Mouse (Mus musculus) stomach, embryonic 16.5 days (tissue): ENCODE data around the gene Togaram2. TPM values are rescaled to one million over a fixed set of nuclear protein-coding genes. Genes with fewer than 3 reads are reported as not detected.

Experiments used
- ATAC-seq: fragments of 200-750 bp; cut with Nextera tagmentation; 2 replicates; pipeline ENCODE4 v1.8.0; 2017; ENCODE audit warnings: moderate number of reproducible peaks, moderate TSS enrichment; ENCODE audit not compliant: insufficient read depth, low FRiP score
- H3K27ac ChIP-seq: fragments of 300-500 bp; sonication (generic); 2 replicates; pipeline ENCODE4 v1.5.1; 2014; ENCODE audit warnings: low read length
- H3K27me3 ChIP-seq: fragments of 300-500 bp; sonication (generic); 2 replicates; pipeline ENCODE4 v1.6.1; 2014; ENCODE audit warnings: low read length, control low read depth, mixed read lengths; ENCODE audit not compliant: control insufficient read depth, insufficient read depth
- H3K36me3 ChIP-seq: fragments of 300-500 bp; sonication (generic); 2 replicates; pipeline ENCODE4 v1.6.1; 2014; ENCODE audit warnings: low read length; ENCODE audit not compliant: control insufficient read depth, insufficient read depth
- H3K4me1 ChIP-seq: fragments of 300-500 bp; sonication (generic); 2 replicates; pipeline ENCODE4 v1.6.1; 2014; ENCODE audit warnings: low read length, control low read depth, mixed read lengths; ENCODE audit not compliant: control insufficient read depth, insufficient read depth
- H3K4me2 ChIP-seq: fragments of 300-500 bp; sonication (generic); 2 replicates; pipeline ENCODE4 v1.6.1; 2014; ENCODE audit warnings: low read depth, low read length, mixed read lengths
- H3K4me3 ChIP-seq: fragments of 300-500 bp; sonication (generic); replicated peaks from 2 replicates; pipeline ENCODE4 v1.5.1; 2014; ENCODE audit warnings: mild to moderate bottlenecking, low read length
- H3K9ac ChIP-seq: fragments of 300-500 bp; sonication (generic); 2 replicates; pipeline ENCODE4 v1.6.1; 2014; ENCODE audit warnings: low read length
- H3K9me3 ChIP-seq: fragments of 300-500 bp; sonication (generic); replicated peaks from 2 replicates; pipeline ENCODE4 v1.6.1; 2016; ENCODE audit warnings: low read length, control low read depth; ENCODE audit not compliant: control insufficient read depth
- WGBS: fragments of 180-500 bp; shearing (Covaris S2); extraction: QIAGEN DNeasy Blood & Tissue Kit; methylation state at CpG from one replicate; pipeline ENCODE4 v1.1.7; 2014; 5-methylcytosine and 5-hydroxymethylcytosine counted together
- polyA plus RNA-seq: library from polyadenylated mRNA; unstranded; fragments of >200 nt; fragmentation: Nextera tagmentation; extraction: Ambion mirVana; gene quantifications from 2 replicates; pipeline ENCODE4 v1.2.1, GENCODE M21; 2015

Gene Togaram2
- polyA plus RNA-seq, 1 experiment from 2014 or later: 0.75 TPM

DNA sequence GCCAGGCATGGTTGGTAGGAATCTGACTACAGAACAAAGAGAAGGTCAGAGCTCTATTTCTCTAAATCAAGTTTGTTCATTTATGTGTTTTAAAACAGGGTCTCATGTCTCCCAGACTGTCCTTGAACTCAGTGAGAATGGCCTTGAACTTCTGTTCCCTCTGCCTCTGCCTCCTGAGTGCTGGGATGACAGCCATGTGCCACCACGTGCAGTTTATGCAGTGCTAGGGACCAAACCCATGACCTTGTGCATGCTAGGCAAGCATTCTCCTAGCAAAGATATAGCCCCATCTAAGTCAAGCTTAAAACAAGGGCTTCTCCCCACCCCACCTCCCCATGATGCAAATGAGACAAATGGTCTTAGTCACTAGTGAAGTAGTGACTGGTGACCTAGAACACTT lies 32.1 kb downstream of the Togaram2 start:
- H3K9me3 ChIP-seq: no peaks in the 10 kb centered on the region; the same call in 1 of the 2 replicates
- no peaks in the 10 kb centered on the region; the same call in 1 of the 2 replicates for H3K4me1 ChIP-seq
- no peak overlapping the region for H3K9ac ChIP-seq
- no peaks in the 10 kb centered on the region for H3K36me3 ChIP-seq
- H3K27ac ChIP-seq: no peak overlapping the region
- H3K4me3 ChIP-seq: no peak overlapping the region
- ATAC-seq: no peak
- no peak overlapping the region for H3K4me2 ChIP-seq
- H3K27me3 ChIP-seq: no peaks in the 10 kb centered on the region
- WGBS: 68% methylated on average over 1 of the region's 1 CpGs

- WGBS: 58% methylated on average over 14 of the region's 14 CpGs
- Histone ChIP-seq H3K27ac (no peak overlapping the region), H3K9me3 (no peaks in the 10 kb centered on the region; the same call in 1 of the 2 replicates), H3K4me2 (no peak overlapping the region), H3K36me3 (no peaks in the 10 kb centered on the region), H3K9ac (no peak overlapping the region), H3K4me3 (no peak overlapping the region), H3K27me3 (no peaks in the 10 kb centered on the region), H3K4me1 (no peaks in the 10 kb centered on the region; the same call in 1 of the 2 replicates)
- peak; percentile 68 for ATAC-seq
Measured at GRCm38 (mm10) chr17:71705550-71706480, 32.8 kb downstream of the Togaram2 start.

- no peaks in the 10 kb centered on the region for H3K27me3 ChIP-seq
- no peaks in the 10 kb centered on the region; the same call in 1 of the 2 replicates for H3K4me1 ChIP-seq
- 60% methylated on average over 4 of the region's 4 CpGs for WGBS
- H3K4me2 ChIP-seq: no peak overlapping the region
- no peaks in the 10 kb centered on the region; the same call in 1 of the 2 replicates for H3K9me3 ChIP-seq
- H3K9ac ChIP-seq: no peak overlapping the region
- H3K4me3 ChIP-seq: no peak overlapping the region
- no peak for ATAC-seq
- no peaks in the 10 kb centered on the region for H3K36me3 ChIP-seq
- no peak overlapping the region for H3K27ac ChIP-seq
Measured at GRCm38 (mm10) chr17:71707715-71708114, 34.7 kb downstream of the Togaram2 start.

DNA sequence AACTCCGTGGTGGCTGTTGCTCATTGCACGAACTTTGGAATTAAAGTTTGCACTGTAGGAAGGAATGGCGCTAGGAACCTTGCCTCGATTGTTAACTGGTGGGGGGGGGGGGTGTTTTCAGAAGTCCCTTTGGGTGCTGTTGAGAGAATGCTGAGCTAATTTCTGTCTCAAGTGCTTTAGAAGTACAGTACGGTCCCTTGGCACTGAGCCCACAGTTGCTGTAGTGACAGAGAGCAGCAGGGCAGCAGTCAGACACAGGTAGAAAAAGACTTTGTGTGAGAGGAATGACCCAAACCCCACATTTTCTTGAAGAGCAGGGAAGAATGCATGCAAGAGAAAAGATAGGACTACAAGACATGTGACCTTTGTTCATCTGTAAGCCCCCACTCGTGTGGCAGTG lies 39.2 kb downstream of the Togaram2 start:
- H3K27ac ChIP-seq: no peak overlapping the region
- no peak overlapping the region for H3K4me2 ChIP-seq
- no peak overlapping the region for H3K9ac ChIP-seq
- no peaks in the 10 kb centered on the region for H3K9me3 ChIP-seq
- H3K4me3 ChIP-seq: no peak overlapping the region
- ATAC-seq: no peak
- H3K4me1 ChIP-seq: no peaks in the 10 kb centered on the region
- H3K27me3 ChIP-seq: no peaks in the 10 kb centered on the region
- no peaks in the 10 kb centered on the region for H3K36me3 ChIP-seq
- 70% methylated on average over 6 of the region's 6 CpGs for WGBS

DNA sequence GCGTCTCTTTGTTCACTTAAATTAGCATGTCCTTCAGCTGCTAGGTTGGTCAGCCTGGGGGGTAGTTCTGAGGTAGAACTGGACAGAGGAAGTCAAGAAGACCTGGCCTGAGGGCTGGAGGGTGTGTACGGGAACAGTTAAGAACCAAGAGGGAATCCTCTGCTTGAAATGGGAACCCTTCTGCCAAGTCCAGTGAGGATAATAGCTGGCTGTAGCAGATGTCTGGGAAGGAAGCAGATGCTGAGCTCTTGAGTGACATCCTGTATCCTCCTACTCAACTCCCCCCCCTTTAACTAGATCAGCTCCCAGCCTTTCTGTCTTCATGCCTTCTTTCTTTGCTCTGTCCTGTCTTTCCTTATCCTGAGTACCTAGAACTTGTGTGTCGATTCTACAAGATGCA lies 42.0 kb downstream of the Togaram2 start:
- 83% methylated on average over 3 of the region's 3 CpGs for WGBS
- Histone ChIP-seq H3K27ac (no peak overlapping the region), H3K4me2 (no peak overlapping the region), H3K4me1 (no peaks in the 10 kb centered on the region), H3K9me3 (no peaks in the 10 kb centered on the region), H3K27me3 (no peaks in the 10 kb centered on the region), H3K9ac (no peak overlapping the region), H3K4me3 (no peak overlapping the region), H3K36me3 (no peaks in the 10 kb centered on the region)
- no peak for ATAC-seq

DNA sequence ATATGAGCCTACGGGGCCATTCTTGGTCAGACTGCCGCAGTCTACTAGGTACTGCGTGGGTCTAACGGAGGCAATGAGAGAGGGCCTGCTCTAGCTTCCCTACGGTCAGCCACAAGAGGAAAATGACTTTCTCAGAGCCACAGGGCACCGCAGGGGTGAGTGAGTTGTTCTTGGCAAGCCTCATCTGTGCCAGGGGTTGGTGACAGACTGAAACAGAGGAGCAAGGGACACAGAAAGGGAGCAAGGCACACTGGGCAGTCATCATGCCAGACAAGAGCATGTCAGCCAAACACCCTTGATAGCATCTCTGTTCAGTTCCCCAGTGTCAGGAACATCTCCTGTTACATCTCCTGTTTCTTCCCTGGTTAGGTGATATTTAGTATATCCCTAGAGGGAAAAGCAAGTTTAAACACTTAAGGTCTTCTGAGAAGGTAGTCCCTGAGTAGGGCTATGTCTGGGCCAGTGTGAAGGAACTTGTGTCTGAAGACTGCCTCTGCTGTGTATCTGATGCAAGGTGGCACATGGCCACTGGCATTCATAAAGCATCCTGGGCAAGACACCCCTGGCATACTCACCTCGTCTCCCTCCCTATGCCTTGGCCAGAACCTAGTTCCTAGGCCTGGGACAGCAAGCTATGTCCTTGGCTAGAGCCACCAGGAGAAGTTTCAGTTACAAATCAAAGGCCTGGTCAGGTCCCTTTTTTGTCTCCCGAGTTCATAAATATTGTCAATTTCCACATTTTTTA lies 45.0 kb downstream of the Togaram2 start:
- H3K4me1 ChIP-seq: no peaks in the 10 kb centered on the region
- ATAC-seq: no peak
- no peak overlapping the region for H3K4me2 ChIP-seq
- H3K27ac ChIP-seq: no peak overlapping the region
- no peaks in the 10 kb centered on the region for H3K9me3 ChIP-seq
- H3K4me3 ChIP-seq: no peak overlapping the region
- no peaks in the 10 kb centered on the region for H3K36me3 ChIP-seq
- no peaks in the 10 kb centered on the region for H3K27me3 ChIP-seq
- WGBS: 87% methylated on average over 8 of the region's 8 CpGs
- no peak overlapping the region for H3K9ac ChIP-seq

DNA sequence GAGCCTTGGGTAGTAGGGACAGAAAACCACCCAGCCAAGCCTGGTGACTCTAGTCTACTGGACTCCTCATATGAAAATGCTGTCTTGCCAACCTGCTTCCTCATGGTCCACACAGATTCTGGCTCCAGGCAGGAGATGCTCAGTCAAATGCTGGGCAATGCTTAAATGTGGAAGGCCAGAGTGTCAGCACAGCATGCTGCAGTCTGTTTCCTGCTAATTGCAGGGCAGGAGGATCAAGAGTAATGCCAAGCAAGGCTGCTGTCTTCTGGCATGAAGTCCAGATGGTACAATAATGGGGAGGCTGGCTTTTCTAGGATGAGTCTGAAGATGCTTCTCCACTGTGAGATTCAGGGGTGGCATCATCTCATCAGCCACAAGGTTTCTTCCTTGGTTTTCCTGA lies 47.4 kb downstream of the Togaram2 start:
- Histone ChIP-seq H3K4me1 (no peaks in the 10 kb centered on the region), H3K27me3 (no peaks in the 10 kb centered on the region), H3K9me3 (no peaks in the 10 kb centered on the region), H3K4me3 (no peak overlapping the region), H3K27ac (no peak overlapping the region), H3K9ac (no peak overlapping the region), H3K36me3 (no peaks in the 10 kb centered on the region), H3K4me2 (no peak overlapping the region)
- ATAC-seq: no peak

DNA sequence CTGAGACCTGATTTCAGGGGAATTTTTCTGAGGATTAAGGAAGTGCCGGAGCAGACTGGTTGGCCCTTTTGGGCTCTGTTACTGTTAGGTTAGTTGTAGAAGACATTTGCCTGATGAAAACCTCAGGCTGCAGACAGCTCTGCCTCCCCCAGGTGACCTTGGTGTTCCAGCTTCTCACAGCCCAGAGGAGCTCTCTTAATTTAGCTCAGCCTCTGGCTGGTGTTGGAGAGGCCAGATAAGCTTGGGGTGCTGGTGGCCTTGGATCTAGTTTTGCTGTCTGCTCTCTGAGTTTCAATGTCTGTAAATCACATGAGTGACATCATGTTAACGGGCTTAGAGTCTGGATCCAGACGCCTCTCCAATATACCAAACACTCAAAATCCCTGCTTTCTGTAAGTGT lies 48.0 kb downstream of the Togaram2 start:
- H3K36me3 ChIP-seq: no peaks in the 10 kb centered on the region
- no peak overlapping the region for H3K9ac ChIP-seq
- no peaks in the 10 kb centered on the region for H3K4me1 ChIP-seq
- H3K27ac ChIP-seq: no peak overlapping the region
- no peak overlapping the region for H3K4me2 ChIP-seq
- no peak overlapping the region for H3K4me3 ChIP-seq
- H3K27me3 ChIP-seq: no peaks in the 10 kb centered on the region
- H3K9me3 ChIP-seq: no peaks in the 10 kb centered on the region
- WGBS: 59% methylated on average over 3 of the region's 3 CpGs
- ATAC-seq: no peak

GRCm38 (mm10) chr17:71730655-71731054 lies 57.6 kb downstream of the Togaram2 start:
- Histone ChIP-seq H3K27me3 (no peaks in the 10 kb centered on the region), H3K4me3 (no peak overlapping the region), H3K4me2 (no peak overlapping the region), H3K36me3 (no peaks in the 10 kb centered on the region), H3K9me3 (no peaks in the 10 kb centered on the region), H3K27ac (no peak overlapping the region), H3K9ac (no peak overlapping the region), H3K4me1 (no peaks in the 10 kb centered on the region)
- no peak for ATAC-seq
- WGBS: 51% methylated on average over 2 of the region's 2 CpGs
